Mouse (Mus musculus): Measurements from ENCODE around the gene Nrxn2. TPM values are rescaled to one million over a fixed set of nuclear protein-coding genes. Genes with fewer than 3 reads are reported as not detected.

The Nrxn2 gene
- polyA plus RNA-seq, 2 experiments = 2.6 to 3.6 TPM

- Histone ChIP-seq H3K4me1 (ENCODE audit: control insufficient read depth, insufficient read depth, low read length) (peaks cover 11% of the 10 kb centered on the region), H3K9ac (ENCODE audit: low read depth, low read length, severe bottlenecking) (no peak overlapping the region), H3K4me2 (replicated peaks; ENCODE audit: low read depth, low read length, severe bottlenecking) (peak overlapping the region; percentile 54), H3K27me3 (ENCODE audit: control insufficient read depth, insufficient read depth, low read length) (peaks cover 62% of the 10 kb centered on the region), H3K36me3 (ENCODE audit: control insufficient read depth, insufficient read depth, low read length) (no peaks in the 10 kb centered on the region), H3K27ac (replicated peaks; ENCODE audit: low read depth, low read length) (no peak overlapping the region), H3K4me3 (replicated peaks; ENCODE audit: low read length) (peak overlapping the region; percentile 34), H3K9me3 (ENCODE audit: control insufficient read depth, low read length) (no peaks in the 10 kb centered on the region)
- ATAC-seq (ENCODE audit: low FRiP score, low read depth) (no peak), DNase-seq (ENCODE audit: low spot score) (peak; percentile 54)
- WGBS = under 1% methylated on average over 53 of the region's 94 CpGs
- TF ChIP-seq POLR2A (IDR thresholded peaks at IDR 0.05; ENCODE audit: borderline replicate concordance, extremely low read depth, insufficient read depth, insufficient read length) = no peak
These were observed 9.3 kb downstream of the Nrxn2 start for GRCm38 (mm10) chr19:6427653-6428434.

GRCm38 (mm10) chr19:6428501-6429200, 10.1 kb downstream of the Nrxn2 start:
- H3K4me3 ChIP-seq (replicated peaks; ENCODE audit: low read length) = peak overlapping the region; percentile 34
- ATAC-seq (ENCODE audit: low FRiP score, low read depth) = no peak
- peaks cover 58% of the 10 kb centered on the region for H3K27me3 ChIP-seq (ENCODE audit: control insufficient read depth, insufficient read depth, low read length)
- no peak for TF ChIP-seq POLR2A (IDR thresholded peaks at IDR 0.05; ENCODE audit: borderline replicate concordance, extremely low read depth, insufficient read depth, insufficient read length)
- no peaks in the 10 kb centered on the region for H3K9me3 ChIP-seq (ENCODE audit: control insufficient read depth, low read length)
- H3K4me1 ChIP-seq (ENCODE audit: control insufficient read depth, insufficient read depth, low read length) = peaks cover 11% of the 10 kb centered on the region
- WGBS = 2% methylated on average over 39 of the region's 60 CpGs
- H3K27ac ChIP-seq (replicated peaks; ENCODE audit: low read depth, low read length) = no peak overlapping the region
- H3K36me3 ChIP-seq (ENCODE audit: control insufficient read depth, insufficient read depth, low read length) = no peaks in the 10 kb centered on the region
- no peak overlapping the region for H3K9ac ChIP-seq (ENCODE audit: low read depth, low read length, severe bottlenecking)
- DNase-seq (ENCODE audit: low spot score) = no peak
- H3K4me2 ChIP-seq (replicated peaks; ENCODE audit: low read depth, low read length, severe bottlenecking) = peak overlapping the region; percentile 54

DNA sequence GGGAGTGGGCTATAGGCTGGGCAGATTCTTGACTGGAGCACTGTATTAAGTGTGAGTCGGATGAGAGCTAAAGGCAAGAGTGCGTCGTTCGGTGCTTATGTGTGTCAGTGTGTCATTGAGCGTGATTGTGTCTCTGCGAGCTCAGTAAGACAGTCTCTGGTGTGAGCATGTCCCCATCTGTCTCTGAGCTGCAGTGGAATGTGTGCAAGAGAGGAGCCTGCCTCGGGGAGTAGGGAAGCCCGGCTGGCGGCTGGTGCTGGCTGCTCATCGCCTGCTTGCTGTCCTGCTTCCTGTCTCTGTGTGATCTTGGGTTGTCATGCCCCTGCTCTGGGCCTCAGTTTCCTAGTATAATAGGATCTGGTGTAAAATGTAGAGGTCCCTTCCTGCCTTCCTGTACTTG, 24.5 kb downstream of the Nrxn2 start:
- 59% methylated on average over 10 of the region's 10 CpGs for WGBS
- Histone ChIP-seq H3K4me1 (ENCODE audit: control insufficient read depth, insufficient read depth, low read length) (peaks cover 3% of the 10 kb centered on the region; the same call in 1 of the 2 replicates), H3K4me3 (replicated peaks; ENCODE audit: low read length) (no peak overlapping the region), H3K9ac (ENCODE audit: low read depth, low read length, severe bottlenecking) (no peak overlapping the region), H3K27me3 (ENCODE audit: control insufficient read depth, insufficient read depth, low read length) (no peaks in the 10 kb centered on the region; the same call in 1 of the 2 replicates), H3K36me3 (ENCODE audit: control insufficient read depth, insufficient read depth, low read length) (no peaks in the 10 kb centered on the region), H3K27ac (replicated peaks; ENCODE audit: low read depth, low read length) (no peak overlapping the region), H3K4me2 (replicated peaks; ENCODE audit: low read depth, low read length, severe bottlenecking) (no peak overlapping the region), H3K9me3 (ENCODE audit: control insufficient read depth, low read length) (no peaks in the 10 kb centered on the region)
- no peak for TF ChIP-seq POLR2A (IDR thresholded peaks at IDR 0.05; ENCODE audit: borderline replicate concordance, extremely low read depth, insufficient read depth, insufficient read length)
- ATAC-seq (ENCODE audit: low FRiP score, low read depth) (no peak), DNase-seq (ENCODE audit: low spot score) (no peak)

DNA sequence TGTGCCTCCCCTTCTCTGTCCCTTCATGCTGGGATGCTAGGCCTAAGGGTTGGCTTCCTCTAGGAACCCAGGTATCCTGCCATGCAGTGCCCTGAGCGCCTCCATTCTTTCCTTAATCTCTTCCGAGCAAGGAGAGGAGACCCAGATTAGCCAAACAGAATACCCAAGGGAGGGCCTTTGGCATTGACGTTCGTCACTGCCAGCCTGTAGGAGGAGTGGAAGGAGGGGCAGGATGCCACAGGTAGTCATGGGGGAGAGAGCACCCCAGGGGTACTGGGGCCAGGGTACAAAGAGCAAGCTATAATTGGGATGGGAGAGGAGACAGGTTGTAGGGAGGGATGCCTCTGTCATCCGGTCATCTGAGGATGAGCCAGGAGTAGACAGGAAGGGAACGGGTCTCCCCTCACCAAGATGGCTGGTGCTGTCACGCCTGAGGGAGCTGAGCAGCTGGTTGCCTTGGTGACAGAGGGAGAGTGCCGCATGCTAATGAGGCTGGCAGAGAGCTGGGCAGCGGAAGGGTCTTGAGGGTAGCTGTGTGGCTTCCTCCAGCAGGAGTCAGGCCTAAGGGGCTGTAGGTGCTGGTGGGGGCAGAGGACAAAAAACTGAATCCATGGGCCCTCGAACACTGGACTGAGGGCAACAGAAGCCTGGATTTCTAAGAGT, 27.4 kb downstream of the Nrxn2 start:
- TF ChIP-seq POLR2A (IDR thresholded peaks at IDR 0.05; ENCODE audit: borderline replicate concordance, extremely low read depth, insufficient read depth, insufficient read length) = no peak
- DNase-seq (ENCODE audit: low spot score) (no peak), ATAC-seq (ENCODE audit: low FRiP score, low read depth) (no peak)
- H3K4me2 ChIP-seq (replicated peaks; ENCODE audit: low read depth, low read length, severe bottlenecking) = no peak overlapping the region
- H3K27me3 ChIP-seq (ENCODE audit: control insufficient read depth, insufficient read depth, low read length) = no peaks in the 10 kb centered on the region; the same call in 1 of the 2 replicates
- H3K27ac ChIP-seq (replicated peaks; ENCODE audit: low read depth, low read length) = no peak overlapping the region
- 43% methylated on average over 10 of the region's 10 CpGs for WGBS
- H3K36me3 ChIP-seq (ENCODE audit: control insufficient read depth, insufficient read depth, low read length) = no peaks in the 10 kb centered on the region
- peaks cover 3% of the 10 kb centered on the region; the same call in 1 of the 2 replicates for H3K4me1 ChIP-seq (ENCODE audit: control insufficient read depth, insufficient read depth, low read length)
- no peaks in the 10 kb centered on the region for H3K9me3 ChIP-seq (ENCODE audit: control insufficient read depth, low read length)
- H3K9ac ChIP-seq (ENCODE audit: low read depth, low read length, severe bottlenecking) = peak overlapping the region; percentile 21; the same call in 1 of the 2 replicates
- H3K4me3 ChIP-seq (replicated peaks; ENCODE audit: low read length) = no peak overlapping the region

Data from limb, embryonic 14.5 days (tissue).